ENCODE assay signal across 8 mouse cellular contexts in genomic region chr2:118554356-118554990, GRCm38 (mm10). TPM values are rescaled to one million over a fixed set of nuclear protein-coding genes. Genes with fewer than 3 reads are reported as not detected.
DNase-seq lines count a peak whose midpoint lies in the region; ATAC-seq and TF ChIP-seq lines count a peak whose summit lies in the region.
"Not testable (repeated sequence)": the region's sequence is repeated elsewhere in the genome, so short reads cannot be mapped to it uniquely, and the experiment has no call there.

No protein-coding gene starts in this region.

- H3K4me1 ChIP-seq in heart, embryonic 13.5 days; kidney, adult 2 months (ENCODE audit: control insufficient read depth, insufficient read depth, low read length); limb, embryonic 15.5 days: not testable (repeated sequence)

- peak overlapping the region; percentile 72 for H3K27ac ChIP-seq in heart, embryonic 13.5 days (replicated peaks)
- peak overlapping the region; percentile 96 for H3K27ac ChIP-seq in kidney, adult 2 months (ENCODE audit: insufficient read depth, low read depth, low read length)
- peak overlapping the region; percentile 72; the same call in 1 of the 2 replicates for H3K27ac ChIP-seq in limb, embryonic 15.5 days

- H3K9ac ChIP-seq in heart, embryonic 13.5 days = peak overlapping the region; percentile 76
- H3K9ac ChIP-seq in limb, embryonic 15.5 days = not testable (repeated sequence)

- not testable (repeated sequence) for TF ChIP-seq CTCF in brain, embryonic 14.5 days (IDR thresholded peaks at IDR 0.05; ENCODE audit: borderline replicate concordance, extremely low read depth, insufficient read depth, insufficient read length); kidney, adult 2 months (conservative IDR thresholded peaks at IDR 0.05; ENCODE audit: insufficient read depth, insufficient read length, low read depth, low read length)

- peak overlapping the region; percentile 66 for H3K4me2 ChIP-seq in heart, embryonic 13.5 days
- peak overlapping the region; percentile 36 for H3K4me2 ChIP-seq in limb, embryonic 15.5 days

- peak; percentile 59 for DNase-seq in brain, embryonic 14.5 days (ENCODE audit: low read depth)
- peak; percentile 84 for DNase-seq in kidney, adult 2 months
- DNase-seq in right cerebral cortex, adult 18-20 months = peak; percentile 47
- DNase-seq in thymus, postnatal 4 days = peak; percentile 76

- not testable (repeated sequence) for H3K9me3 ChIP-seq in heart, embryonic 13.5 days; limb, embryonic 15.5 days

- H3K4me3 ChIP-seq in heart, embryonic 13.5 days = peak overlapping the region; percentile 51
- H3K4me3 ChIP-seq in kidney, adult 2 months (ENCODE audit: insufficient read depth, low read depth, low read length) = peak overlapping the region; percentile 91
- peak overlapping the region; percentile 34 for H3K4me3 ChIP-seq in limb, embryonic 15.5 days

- TF ChIP-seq POLR2A in brain, embryonic 14.5 days (IDR thresholded peaks at IDR 0.05; ENCODE audit: borderline replicate concordance, extremely low read depth, insufficient read depth, insufficient read length, poor library complexity, severe bottlenecking); kidney, adult 2 months (IDR thresholded peaks at IDR 0.05; ENCODE audit: low read depth, low read length): not testable (repeated sequence)

- H3K36me3 ChIP-seq in heart, embryonic 13.5 days; kidney, adult 2 months (ENCODE audit: control insufficient read depth, insufficient read depth, low read length); limb, embryonic 15.5 days: not testable (repeated sequence)

- not testable (repeated sequence) for H3K27me3 ChIP-seq in heart, embryonic 13.5 days (replicated peaks); kidney, adult 2 months (replicated peaks; ENCODE audit: control insufficient read depth, insufficient read depth, low read length); limb, embryonic 15.5 days

- WGBS in heart, embryonic 13.5 days = 57% methylated on average over 15 of the region's 17 CpGs
- WGBS in kidney, adult 2 months = 27% methylated on average over 15 of the region's 17 CpGs
- WGBS in limb, embryonic 15.5 days = 61% methylated on average over 15 of the region's 17 CpGs

- ATAC-seq in erythroid progenitor cell, adult 5-6 weeks (replicated peaks; ENCODE audit: low FRiP score, poor library complexity, severe bottlenecking) = peak; percentile 85
- ATAC-seq in heart, embryonic 13.5 days (ENCODE audit: extremely low read depth, insufficient number of reproducible peaks, low FRiP score, low TSS enrichment) = peak; percentile 35; the same call in 1 of the 2 replicates
- not testable (repeated sequence) for ATAC-seq in limb, embryonic 15.5 days (ENCODE audit: insufficient number of reproducible peaks, low FRiP score, low TSS enrichment, low read depth)
- peak; percentile 83 for ATAC-seq in megakaryocyte progenitor cell, adult 5-6 weeks (replicated peaks; ENCODE audit: poor library complexity)

RNA-seq across cellular contexts. Expression of gene Bmf, which starts 5.0 kb away (rescaled TPM):
- polyA plus RNA-seq in brain, embryonic 14.5 days (2012; rRNA removed) = 10.6 and 13.7 TPM in 2 replicates
- 2.1 and 3.2 TPM in 2 replicates for total RNA-seq in erythroid progenitor cell, adult 5-6 weeks (2015; ENCODE audit: low replicate concordance)
- total RNA-seq in erythroid progenitor cell, adult 5-6 weeks (2017; ENCODE audit: low replicate concordance) = 1.0 and 5.9 TPM in 2 replicates
- polyA plus RNA-seq in heart, embryonic 13.5 days (2015; fragmentation: Nextera tagmentation; extraction: Ambion mirVana) = 2.5 and 2.9 TPM in 2 replicates
- polyA plus RNA-seq in kidney, adult 2 months (2012; rRNA removed) = 9.1 and 10.5 TPM in 2 replicates
- 3.8 and 5.9 TPM in 2 replicates for polyA plus RNA-seq in limb, embryonic 15.5 days (2015; fragmentation: Nextera tagmentation; extraction: Ambion mirVana)
- 0.20 and 0.56 TPM in 2 replicates for total RNA-seq in megakaryocyte progenitor cell, adult 5-6 weeks (2015)
- 0.51 and 0.71 TPM in 2 replicates for total RNA-seq in megakaryocyte progenitor cell, adult 5-6 weeks (2017)

RNA-seq across cellular contexts. Expression of gene Bub1b, which starts 43.5 kb away (rescaled TPM):
- 18.9 and 30.6 TPM in 2 replicates for polyA plus RNA-seq in brain, embryonic 14.5 days (2012; rRNA removed)
- total RNA-seq in erythroid progenitor cell, adult 5-6 weeks (2015; ENCODE audit: low replicate concordance) = 118 and 120 TPM in 2 replicates
- total RNA-seq in erythroid progenitor cell, adult 5-6 weeks (2017; ENCODE audit: low replicate concordance) = 270 and 278 TPM in 2 replicates
- polyA plus RNA-seq in heart, embryonic 13.5 days (2015; fragmentation: Nextera tagmentation; extraction: Ambion mirVana) = 64.3 and 69.9 TPM in 2 replicates
- 0.68 and 0.72 TPM in 2 replicates for polyA plus RNA-seq in kidney, adult 2 months (2012; rRNA removed)
- polyA plus RNA-seq in limb, embryonic 15.5 days (2015; fragmentation: Nextera tagmentation; extraction: Ambion mirVana) = 62.8 and 64.2 TPM in 2 replicates
- 38.1 and 42.7 TPM in 2 replicates for total RNA-seq in megakaryocyte progenitor cell, adult 5-6 weeks (2015)
- total RNA-seq in megakaryocyte progenitor cell, adult 5-6 weeks (2017) = 123 and 126 TPM in 2 replicates

Comparison
In these comparisons a context has a peak if more than half of its experiments do, and no peak if none do; other contexts are left out.
1. H3K4me3 ChIP-seq: peak in every context shown above with its lines; median percentile 91 in kidney, adult 2 months; 51 in heart, embryonic 13.5 days; 34 in limb, embryonic 15.5 days.
2. RNA of gene Bub1b, which starts 43.5 kb away (polyA plus RNA-seq): 64.3 to 69.9 TPM in heart, embryonic 13.5 days, 62.8 to 64.2 TPM in limb, embryonic 15.5 days and 18.9 to 30.6 TPM in brain, embryonic 14.5 days; 0.68 to 0.72 TPM in kidney, adult 2 months; every median in the first group is over 10 times any median in the second.
3. Peak in every context shown above with its lines, with median percentiles within 50 percentile points of each other: DNase-seq and H3K27ac ChIP-seq.